Mouse (Mus musculus) liver, embryonic 14.5 days (tissue): ENCODE measurements at regions not wholly inside any gene's neighbourhood (a gene's known extent, or its start where the extent isn't known, plus 50 kb on each side); places are given as distances from the start of the nearest gene placed in this dataset.

Source experiments
- CTCF ChIP-seq: IDR thresholded peaks from 2 replicates; pipeline ENCODE4 v1.5.1; 2016; ENCODE audit warnings: antibody characterized with exemption, low read depth, control low read depth
- EP300 ChIP-seq: IDR thresholded peaks from 2 replicates; pipeline ENCODE4 v1.6.1; 2016; ENCODE audit warnings: antibody characterized with exemption, low read depth

DNA sequence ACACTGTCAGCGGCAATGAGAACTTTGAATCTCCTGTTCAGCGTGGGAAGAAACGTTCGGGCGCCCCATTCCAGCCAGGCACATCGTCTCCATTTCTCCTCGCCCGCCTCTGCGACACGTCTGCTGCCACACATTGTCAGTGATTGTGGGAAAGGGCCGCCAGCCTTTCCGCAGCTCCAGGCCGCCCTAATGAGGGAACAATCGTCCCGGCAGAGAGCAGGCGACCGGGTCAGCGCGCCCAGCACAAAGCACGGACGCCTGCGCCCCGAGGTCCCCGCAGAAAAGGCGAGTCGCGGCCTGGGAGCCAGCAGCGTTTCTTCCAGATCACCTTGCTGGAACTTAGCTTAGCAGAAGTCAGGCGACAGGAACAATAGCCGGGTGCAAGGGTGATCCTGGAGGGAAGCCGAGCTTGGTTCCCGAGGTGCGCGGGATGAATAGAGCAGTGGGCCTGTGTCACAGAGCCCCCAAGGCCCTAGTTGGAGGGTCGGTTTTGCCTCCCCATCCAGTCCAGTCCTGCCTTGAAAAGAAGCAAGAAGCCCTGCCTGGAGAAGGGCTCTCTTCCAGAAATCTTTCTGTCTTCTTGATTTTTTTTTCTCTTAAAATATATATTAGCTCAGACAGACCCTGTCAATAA, 203.8 kb upstream of the Pou3f3 start:
- no peak for TF ChIP-seq CTCF
- TF ChIP-seq EP300: no peak
